Mouse (Mus musculus): ENCODE data around the gene 4833427G06Rik. TPM values are rescaled to one million over a fixed set of nuclear protein-coding genes. Genes with fewer than 3 reads are reported as not detected.
A peak's percentile ranks its signal among the peaks of the same experiment; 100 is the strongest.

4833427G06Rik gene
- polyA plus RNA-seq, 1 experiment from 2014 or later: not detected

- H3K9me3 ChIP-seq (replicated peaks; ENCODE audit: control insufficient read depth, low read length): no peaks in the 10 kb centered on the region
- no peak overlapping the region for H3K4me3 ChIP-seq (ENCODE audit: low read depth, low read length)
- H3K4me1 ChIP-seq (ENCODE audit: control insufficient read depth, insufficient read depth, low read length): no peaks in the 10 kb centered on the region
- ATAC-seq (replicated peaks; ENCODE audit: insufficient number of reproducible peaks, low FRiP score, low TSS enrichment, low read depth) (no peak), DNase-seq (ENCODE audit: low spot score) (no peak)
- no peaks in the 10 kb centered on the region for H3K27me3 ChIP-seq (ENCODE audit: control insufficient read depth, insufficient read depth, low read length)
- no peaks in the 10 kb centered on the region for H3K36me3 ChIP-seq (replicated peaks; ENCODE audit: control insufficient read depth, insufficient read depth, low read depth, low read length)
- 83% methylated on average over 5 of the region's 5 CpGs for WGBS
- H3K9ac ChIP-seq (replicated peaks; ENCODE audit: low read length): no peak overlapping the region
- no peak overlapping the region for H3K27ac ChIP-seq (replicated peaks; ENCODE audit: low read depth, low read length)
- H3K4me2 ChIP-seq (ENCODE audit: low read depth, low read length): no peak overlapping the region
These were observed 8.2 kb downstream of the 4833427G06Rik start for GRCm38 (mm10) chr9:51093697-51094096.

GRCm38 (mm10) chr9:51081614-51082013, 20.3 kb downstream of the 4833427G06Rik start:
- 83% methylated on average over 5 of the region's 5 CpGs for WGBS
- H3K4me3 ChIP-seq (ENCODE audit: low read depth, low read length): no peak overlapping the region
- DNase-seq (ENCODE audit: low spot score): no peak
- H3K36me3 ChIP-seq (replicated peaks; ENCODE audit: control insufficient read depth, insufficient read depth, low read depth, low read length): no peaks in the 10 kb centered on the region
- H3K4me2 ChIP-seq (ENCODE audit: low read depth, low read length): no peak overlapping the region
- H3K27ac ChIP-seq (replicated peaks; ENCODE audit: low read depth, low read length): no peak overlapping the region
- no peaks in the 10 kb centered on the region for H3K27me3 ChIP-seq (ENCODE audit: control insufficient read depth, insufficient read depth, low read length)
- H3K9me3 ChIP-seq (replicated peaks; ENCODE audit: control insufficient read depth, low read length): no peaks in the 10 kb centered on the region
- H3K4me1 ChIP-seq (ENCODE audit: control insufficient read depth, insufficient read depth, low read length): no peaks in the 10 kb centered on the region
- ATAC-seq (replicated peaks; ENCODE audit: insufficient number of reproducible peaks, low FRiP score, low TSS enrichment, low read depth): no peak
- H3K9ac ChIP-seq (replicated peaks; ENCODE audit: low read length): no peak overlapping the region

- Histone ChIP-seq H3K4me1 (ENCODE audit: control insufficient read depth, insufficient read depth, low read length) (no peaks in the 10 kb centered on the region), H3K36me3 (replicated peaks; ENCODE audit: control insufficient read depth, insufficient read depth, low read depth, low read length) (no peaks in the 10 kb centered on the region), H3K9me3 (replicated peaks; ENCODE audit: control insufficient read depth, low read length) (no peaks in the 10 kb centered on the region), H3K4me3 (ENCODE audit: low read depth, low read length) (peak within 1 kb of the TSS; percentile 44), H3K9ac (replicated peaks; ENCODE audit: low read length) (peak within 1 kb of the TSS; percentile 55), H3K27ac (replicated peaks; ENCODE audit: low read depth, low read length) (no peak within 1 kb of the TSS), H3K27me3 (ENCODE audit: control insufficient read depth, insufficient read depth, low read length) (no peaks in the 10 kb centered on the region), H3K4me2 (ENCODE audit: low read depth, low read length) (peak within 1 kb of the TSS; percentile 58)
- WGBS: 1% methylated on average over 14 of the region's 14 CpGs
- ATAC-seq (replicated peaks; ENCODE audit: insufficient number of reproducible peaks, low FRiP score, low TSS enrichment, low read depth) (peak; percentile 95), DNase-seq (ENCODE audit: low spot score) (peak; percentile 90)
These were observed 24.9 kb downstream of the 4833427G06Rik start, which contains the start of gene Layn for GRCm38 (mm10) chr9:51076979-51077315. TSS of gene Layn (minus strand) at chr9:51077094.

GRCm38 (mm10) chr9:51076300-51076978, 25.4 kb downstream of the 4833427G06Rik start:
- H3K4me1 ChIP-seq (ENCODE audit: control insufficient read depth, insufficient read depth, low read length): no peaks in the 10 kb centered on the region
- H3K27ac ChIP-seq (replicated peaks; ENCODE audit: low read depth, low read length): no peak overlapping the region
- WGBS: under 1% methylated on average over 17 of the region's 17 CpGs
- DNase-seq (ENCODE audit: low spot score) (peak; percentile 54), ATAC-seq (replicated peaks; ENCODE audit: insufficient number of reproducible peaks, low FRiP score, low TSS enrichment, low read depth) (peak; percentile 63)
- no peaks in the 10 kb centered on the region for H3K9me3 ChIP-seq (replicated peaks; ENCODE audit: control insufficient read depth, low read length)
- H3K4me3 ChIP-seq (ENCODE audit: low read depth, low read length): peak overlapping the region; percentile 44
- H3K27me3 ChIP-seq (ENCODE audit: control insufficient read depth, insufficient read depth, low read length): no peaks in the 10 kb centered on the region
- H3K4me2 ChIP-seq (ENCODE audit: low read depth, low read length): peak overlapping the region; percentile 58
- peak overlapping the region; percentile 55 for H3K9ac ChIP-seq (replicated peaks; ENCODE audit: low read length)
- H3K36me3 ChIP-seq (replicated peaks; ENCODE audit: control insufficient read depth, insufficient read depth, low read depth, low read length): no peaks in the 10 kb centered on the region

GRCm38 (mm10) chr9:51075780-51076179, 26.1 kb downstream of the 4833427G06Rik start:
- Histone ChIP-seq H3K9ac (replicated peaks; ENCODE audit: low read length) (0 out of 2 replicates have a peak overlapping the region, but pooled peaks have one; percentile 9), H3K36me3 (replicated peaks; ENCODE audit: control insufficient read depth, insufficient read depth, low read depth, low read length) (no peaks in the 10 kb centered on the region), H3K4me2 (ENCODE audit: low read depth, low read length) (peak overlapping the region; percentile 58), H3K27me3 (ENCODE audit: control insufficient read depth, insufficient read depth, low read length) (no peaks in the 10 kb centered on the region), H3K4me1 (ENCODE audit: control insufficient read depth, insufficient read depth, low read length) (no peaks in the 10 kb centered on the region), H3K4me3 (ENCODE audit: low read depth, low read length) (peak overlapping the region; percentile 44; the same call in 1 of the 2 replicates), H3K27ac (replicated peaks; ENCODE audit: low read depth, low read length) (no peak overlapping the region), H3K9me3 (replicated peaks; ENCODE audit: control insufficient read depth, low read length) (no peaks in the 10 kb centered on the region)
- 13% methylated on average over 3 of the region's 3 CpGs for WGBS
- DNase-seq (ENCODE audit: low spot score) (no peak), ATAC-seq (replicated peaks; ENCODE audit: insufficient number of reproducible peaks, low FRiP score, low TSS enrichment, low read depth) (no peak)

GRCm38 (mm10) chr9:51070801-51071200, 31.1 kb downstream of the 4833427G06Rik start:
- Histone ChIP-seq H3K9me3 (replicated peaks; ENCODE audit: control insufficient read depth, low read length) (no peaks in the 10 kb centered on the region), H3K4me2 (ENCODE audit: low read depth, low read length) (no peak overlapping the region), H3K9ac (replicated peaks; ENCODE audit: low read length) (no peak overlapping the region), H3K36me3 (replicated peaks; ENCODE audit: control insufficient read depth, insufficient read depth, low read depth, low read length) (no peaks in the 10 kb centered on the region), H3K27me3 (ENCODE audit: control insufficient read depth, insufficient read depth, low read length) (no peaks in the 10 kb centered on the region), H3K4me3 (ENCODE audit: low read depth, low read length) (no peak overlapping the region), H3K27ac (replicated peaks; ENCODE audit: low read depth, low read length) (no peak overlapping the region), H3K4me1 (ENCODE audit: control insufficient read depth, insufficient read depth, low read length) (no peaks in the 10 kb centered on the region)
- WGBS: 78% methylated on average over 4 of the region's 4 CpGs
- DNase-seq (ENCODE audit: low spot score): no peak
- no peak for ATAC-seq (replicated peaks; ENCODE audit: insufficient number of reproducible peaks, low FRiP score, low TSS enrichment, low read depth)

GRCm38 (mm10) chr9:51068202-51068601, 33.7 kb downstream of the 4833427G06Rik start:
- Histone ChIP-seq H3K36me3 (replicated peaks; ENCODE audit: control insufficient read depth, insufficient read depth, low read depth, low read length) (no peaks in the 10 kb centered on the region), H3K27ac (replicated peaks; ENCODE audit: low read depth, low read length) (no peak overlapping the region), H3K4me1 (ENCODE audit: control insufficient read depth, insufficient read depth, low read length) (no peaks in the 10 kb centered on the region), H3K4me2 (ENCODE audit: low read depth, low read length) (no peak overlapping the region), H3K4me3 (ENCODE audit: low read depth, low read length) (no peak overlapping the region), H3K27me3 (ENCODE audit: control insufficient read depth, insufficient read depth, low read length) (no peaks in the 10 kb centered on the region), H3K9ac (replicated peaks; ENCODE audit: low read length) (no peak overlapping the region), H3K9me3 (replicated peaks; ENCODE audit: control insufficient read depth, low read length) (no peaks in the 10 kb centered on the region)
- DNase-seq (ENCODE audit: low spot score): no peak
- 64% methylated on average over 3 of the region's 3 CpGs for WGBS
- no peak for ATAC-seq (replicated peaks; ENCODE audit: insufficient number of reproducible peaks, low FRiP score, low TSS enrichment, low read depth)

- Histone ChIP-seq H3K4me1 (ENCODE audit: control insufficient read depth, insufficient read depth, low read length) (no peaks in the 10 kb centered on the region), H3K27me3 (ENCODE audit: control insufficient read depth, insufficient read depth, low read length) (no peaks in the 10 kb centered on the region), H3K4me2 (ENCODE audit: low read depth, low read length) (no peak within 1 kb of the TSS), H3K4me3 (ENCODE audit: low read depth, low read length) (no peak within 1 kb of the TSS), H3K36me3 (replicated peaks; ENCODE audit: control insufficient read depth, insufficient read depth, low read depth, low read length) (no peaks in the 10 kb centered on the region), H3K27ac (replicated peaks; ENCODE audit: low read depth, low read length) (no peak within 1 kb of the TSS), H3K9ac (replicated peaks; ENCODE audit: low read length) (no peak within 1 kb of the TSS), H3K9me3 (replicated peaks; ENCODE audit: control insufficient read depth, low read length) (no peaks in the 10 kb centered on the region)
- DNase-seq (ENCODE audit: low spot score) (no peak), ATAC-seq (replicated peaks; ENCODE audit: insufficient number of reproducible peaks, low FRiP score, low TSS enrichment, low read depth) (no peak)
- 89% methylated on average over 2 of the region's 2 CpGs for WGBS
These were observed 41.3 kb downstream of the 4833427G06Rik start, which contains the start of gene Btg4 for GRCm38 (mm10) chr9:51060601-51061000. TSS of gene Btg4 (plus strand) at chr9:51060901.

Measured in embryonic facial prominence, embryonic 11.5 days (tissue).